Mouse (Mus musculus) erythroblast, embryonic 14.5 days (primary cell): ENCODE measurements around the gene Gpc3.

Source experiments
- GATA1 ChIP-seq: IDR thresholded peaks from 2 replicates; pipeline ENCODE4 v1.6.1; 2012; ENCODE audit warnings: low read length, inconsistent platforms, mixed read lengths
- TAL1 ChIP-seq: IDR thresholded peaks from 3 replicates; pipeline ENCODE4 v1.6.1; 2012; ENCODE audit warnings: low read length, inconsistent platforms, mixed read lengths

DNA sequence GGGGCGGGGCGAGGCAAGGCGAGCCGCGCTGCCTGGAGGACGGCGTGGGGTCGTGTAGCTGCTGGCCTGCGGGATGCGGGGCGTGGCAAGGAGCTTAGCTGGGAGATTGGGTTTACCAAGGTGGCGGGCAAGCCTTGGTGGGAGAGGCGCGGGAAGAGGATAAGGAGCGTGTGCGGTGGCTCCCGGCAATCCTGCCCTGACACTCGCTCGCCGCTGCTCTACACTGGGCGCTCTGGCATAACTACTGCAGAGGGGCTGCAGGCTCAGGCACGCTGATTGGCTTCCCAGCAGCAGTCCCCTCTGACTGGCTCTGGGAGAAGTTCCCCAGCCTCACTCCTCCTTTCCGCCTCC, 256 bp upstream of the Gpc3 start:
- TF ChIP-seq TAL1: no peak
- no peak for TF ChIP-seq GATA1
